Mouse (Mus musculus) intestine, embryonic 14.5 days (tissue): ENCODE data around the gene Cemip2. TPM values are rescaled to one million over a fixed set of nuclear protein-coding genes. Genes with fewer than 3 reads are reported as not detected.
A peak's percentile ranks its signal among the peaks of the same experiment; 100 is the strongest.

Source experiments
- ATAC-seq: fragments of 200-750 bp; cut with Nextera tagmentation; replicated peaks from 2 replicates; pipeline ENCODE4 v1.8.0; 2017; ENCODE audit warnings: low read depth, moderate number of reproducible peaks, moderate TSS enrichment, moderate library complexity; ENCODE audit not compliant: low FRiP score, low TSS enrichment
- DNase-seq: peaks from one replicate; pipeline ENCODE4 v3.0.0-alpha.2; 2018; ENCODE audit warnings: low spot score
- H3K27ac ChIP-seq: fragments of 300-500 bp; sonication (generic); 2 replicates; pipeline ENCODE4 v1.5.1; 2014; ENCODE audit warnings: low read depth, mild to moderate bottlenecking, control low read depth
- H3K27me3 ChIP-seq: fragments of 300-500 bp; sonication (generic); replicated peaks from 2 replicates; pipeline ENCODE4 v1.6.1; 2014; ENCODE audit warnings: low read length, control low read depth; ENCODE audit not compliant: control insufficient read depth, insufficient read depth
- H3K36me3 ChIP-seq: fragments of 300-500 bp; sonication (generic); 2 replicates; pipeline ENCODE4 v1.6.1; 2014; ENCODE audit warnings: low read length, control low read depth; ENCODE audit not compliant: control insufficient read depth, insufficient read depth
- H3K4me1 ChIP-seq: fragments of 300-500 bp; sonication (generic); replicated peaks from 2 replicates; pipeline ENCODE4 v1.6.1; 2014; ENCODE audit warnings: low read length, control low read depth, mixed read lengths; ENCODE audit not compliant: control insufficient read depth, insufficient read depth
- H3K4me2 ChIP-seq: fragments of 300-500 bp; sonication (generic); 2 replicates; pipeline ENCODE4 v1.6.1; 2014; ENCODE audit warnings: low read length
- H3K4me3 ChIP-seq: fragments of 300-500 bp; sonication (generic); 2 replicates; pipeline ENCODE4 v1.5.1; 2014; ENCODE audit warnings: low read depth, low read length, control low read depth, mixed read lengths
- H3K9ac ChIP-seq: fragments of 300-500 bp; sonication (generic); 2 replicates; pipeline ENCODE4 v1.6.1; 2014; ENCODE audit warnings: mild to moderate bottlenecking, low read length
- H3K9me3 ChIP-seq: fragments of 300-500 bp; sonication (generic); 2 replicates; pipeline ENCODE4 v1.6.1; 2016; ENCODE audit warnings: low read length, control low read depth; ENCODE audit not compliant: control insufficient read depth
- WGBS: fragments of 180-500 bp; shearing (Covaris S2); extraction: QIAGEN DNeasy Blood & Tissue Kit; methylation state at CpG from one replicate; pipeline ENCODE4 v1.1.7; 2014; 5-methylcytosine and 5-hydroxymethylcytosine counted together
- polyA plus RNA-seq: library from polyadenylated mRNA; unstranded; fragments of >200 nt; fragmentation: Nextera tagmentation; extraction: Ambion mirVana; gene quantifications from 2 replicates; pipeline ENCODE4 v1.2.1, GENCODE M21; 2014

Cemip2 gene
- polyA plus RNA-seq, 1 experiment from 2014 or later, result 14.8 TPM

DNA sequence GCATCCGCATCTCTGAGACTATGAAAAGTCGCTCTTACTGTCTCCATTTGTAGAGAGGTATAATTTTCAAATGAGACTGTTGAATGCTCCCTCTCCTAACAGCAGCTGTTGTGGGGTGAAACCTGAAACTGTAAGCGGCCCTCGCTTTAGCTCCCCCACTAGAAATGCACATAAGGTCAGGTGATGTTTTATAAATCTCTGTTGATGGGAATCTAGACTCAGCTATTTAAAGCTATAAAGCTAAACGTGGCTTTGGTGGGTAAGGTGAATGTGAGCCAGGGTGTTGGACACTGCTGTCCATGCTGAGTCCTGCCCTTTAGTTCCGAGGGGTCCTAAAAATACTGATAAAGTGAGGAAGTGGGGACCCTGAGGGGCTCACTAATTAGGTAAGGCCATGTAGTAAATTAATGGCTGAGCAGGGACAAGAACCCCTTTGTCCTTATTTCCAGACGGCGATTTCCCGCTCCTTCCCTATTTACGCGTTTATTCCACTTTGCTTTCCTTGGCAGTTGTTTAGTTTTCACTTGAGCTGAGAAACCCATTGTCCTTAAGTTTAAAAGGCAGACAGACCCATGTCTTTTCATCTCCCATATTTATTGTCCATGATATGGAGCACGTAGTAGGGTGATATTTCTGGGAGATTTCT lies 3.8 kb downstream of the Cemip2 start:
- Histone ChIP-seq H3K4me3 (no peak overlapping the region), H3K9me3 (no peaks in the 10 kb centered on the region), H3K4me1 (peaks cover 22% of the 10 kb centered on the region), H3K9ac (no peak overlapping the region), H3K27ac (no peak overlapping the region), H3K36me3 (no peaks in the 10 kb centered on the region), H3K27me3 (no peaks in the 10 kb centered on the region), H3K4me2 (no peak overlapping the region)
- DNase-seq, result no peak
- 54% methylated on average over 12 of the region's 12 CpGs for WGBS
- ATAC-seq, result no peak

DNA sequence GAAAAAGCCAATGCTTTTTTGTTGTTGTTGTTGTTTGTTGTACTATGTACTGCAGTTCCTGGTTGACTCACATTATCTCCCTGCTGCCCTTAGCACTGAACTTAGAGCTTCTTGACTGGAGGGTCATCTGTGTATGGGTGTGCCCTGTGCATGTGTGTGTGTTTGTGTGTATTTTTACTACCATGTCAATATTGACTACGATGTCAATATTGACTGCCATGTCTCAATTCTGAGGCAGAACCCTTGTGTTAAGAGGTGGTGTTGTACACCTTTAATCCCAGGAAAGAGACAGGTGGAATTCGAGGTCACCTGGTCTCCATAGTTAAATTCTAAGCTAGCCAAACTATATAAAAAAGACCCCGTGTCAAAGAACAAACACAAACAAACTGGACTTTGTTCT lies 5.6 kb downstream of the Cemip2 start:
- 59% methylated on average over 3 of the region's 3 CpGs for WGBS
- no peak for ATAC-seq
- Histone ChIP-seq H3K4me3 (no peak overlapping the region), H3K36me3 (no peaks in the 10 kb centered on the region), H3K4me2 (no peak overlapping the region), H3K27ac (no peak overlapping the region), H3K9ac (no peak overlapping the region), H3K9me3 (no peaks in the 10 kb centered on the region), H3K4me1 (peaks cover 22% of the 10 kb centered on the region), H3K27me3 (no peaks in the 10 kb centered on the region)
- no peak for DNase-seq

DNA sequence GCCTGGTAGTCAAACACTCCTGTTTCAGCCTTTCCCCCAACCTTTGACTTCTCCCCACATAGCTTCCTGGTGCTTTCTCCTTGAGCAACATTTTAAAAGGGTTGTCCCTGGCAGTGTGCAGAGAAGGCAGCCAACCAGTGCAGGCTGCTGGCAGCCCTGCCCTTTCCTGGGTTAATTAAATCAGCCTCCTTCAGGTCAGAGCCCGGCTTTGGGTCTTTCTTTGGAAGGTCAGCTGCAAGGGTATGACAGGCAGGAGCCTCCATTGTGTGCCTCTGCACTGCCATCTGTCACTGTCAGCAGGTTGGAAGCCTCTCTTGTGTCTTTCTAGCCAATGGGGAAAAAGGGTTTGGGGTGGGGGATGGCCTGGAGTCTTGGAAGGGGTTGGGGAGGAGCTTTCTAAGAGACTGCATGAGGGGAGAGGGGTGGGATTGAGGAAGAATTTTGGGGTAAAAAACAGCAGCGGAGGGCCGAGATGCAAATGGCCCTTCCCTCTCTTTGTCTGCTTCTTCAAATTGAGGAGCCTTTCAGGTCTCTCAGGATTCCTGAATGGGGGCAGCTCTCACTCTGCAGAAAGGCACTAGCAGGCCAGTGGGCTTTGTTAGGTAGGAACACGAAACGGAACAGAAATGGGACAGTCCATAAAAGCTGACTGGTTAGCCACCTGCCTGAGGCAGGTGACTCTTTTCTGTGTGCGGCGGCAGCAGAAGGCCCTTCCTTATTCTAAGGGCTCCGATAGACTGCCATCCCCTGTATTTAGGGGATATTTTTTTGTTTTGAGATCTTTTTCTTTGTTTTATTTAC lies 6.4 kb downstream of the Cemip2 start:
- H3K27me3 ChIP-seq, result no peaks in the 10 kb centered on the region
- H3K9me3 ChIP-seq, result no peaks in the 10 kb centered on the region
- H3K4me2 ChIP-seq, result no peak overlapping the region
- no peaks in the 10 kb centered on the region for H3K36me3 ChIP-seq
- WGBS, result 38% methylated on average over 8 of the region's 8 CpGs
- peak overlapping the region; percentile 3; the same call in 1 of the 2 replicates for H3K27ac ChIP-seq
- H3K9ac ChIP-seq, result no peak overlapping the region
- H3K4me3 ChIP-seq, result no peak overlapping the region
- ATAC-seq, result no peak; the same call in 1 of the 2 replicates
- no peak for DNase-seq
- peaks cover 17% of the 10 kb centered on the region for H3K4me1 ChIP-seq

DNA sequence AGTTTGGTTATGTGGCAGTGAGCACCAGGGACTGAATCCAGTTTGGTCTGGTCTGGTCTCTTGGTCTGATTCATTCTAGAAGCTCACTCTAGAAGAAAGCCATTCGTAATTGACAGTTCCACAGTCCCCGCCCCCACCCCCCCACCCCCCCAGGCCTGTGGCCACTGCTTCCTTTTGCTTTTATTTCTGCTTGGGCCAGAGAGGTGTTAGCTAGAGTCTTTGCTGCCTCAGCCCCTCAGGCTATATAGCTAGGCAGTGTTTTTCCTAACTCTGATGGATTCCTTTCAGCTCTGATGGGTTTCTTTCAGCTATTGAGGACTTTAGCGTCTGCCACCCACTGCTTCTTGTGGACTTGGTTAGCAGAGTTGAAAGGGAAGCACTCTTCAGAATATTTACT lies 7.0 kb downstream of the Cemip2 start:
- H3K4me2 ChIP-seq, result no peak overlapping the region

DNA sequence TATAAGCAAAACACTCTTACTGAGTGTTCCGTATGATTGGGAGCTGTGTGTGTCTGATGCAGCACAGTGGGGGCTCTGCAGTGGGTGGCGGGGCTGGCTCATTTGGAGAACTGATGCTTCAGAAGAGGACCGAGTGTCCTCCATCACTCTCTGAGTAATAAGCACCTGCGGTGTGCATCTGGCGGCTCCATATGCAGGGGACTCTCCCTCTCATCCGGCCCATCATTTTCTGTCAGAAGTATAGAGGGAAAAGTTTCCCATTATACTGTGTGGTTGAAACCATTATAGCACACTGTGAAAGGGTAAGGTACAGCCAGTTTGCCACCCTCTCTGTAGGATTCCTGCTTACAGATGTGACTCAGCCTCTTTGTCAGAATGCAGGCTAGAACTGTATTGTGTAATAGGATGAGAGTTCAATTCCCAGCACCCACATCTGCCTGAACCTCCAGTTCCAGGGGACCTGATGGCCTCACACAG lies 8.9 kb downstream of the Cemip2 start:
- no peak overlapping the region for H3K4me3 ChIP-seq
- no peaks in the 10 kb centered on the region for H3K27me3 ChIP-seq
- H3K4me2 ChIP-seq, result no peak overlapping the region
- H3K27ac ChIP-seq, result no peak overlapping the region
- H3K9me3 ChIP-seq, result no peaks in the 10 kb centered on the region
- no peaks in the 10 kb centered on the region for H3K36me3 ChIP-seq
- 77% methylated on average over 6 of the region's 6 CpGs for WGBS
- DNase-seq (no peak), ATAC-seq (no peak)
- no peak overlapping the region for H3K9ac ChIP-seq
- no peaks in the 10 kb centered on the region for H3K4me1 ChIP-seq

More for the DNA sequence above, 7.0 kb downstream of the Cemip2 start:
- no peak overlapping the region for H3K4me3 ChIP-seq
- H3K27me3 ChIP-seq, result no peaks in the 10 kb centered on the region
- H3K4me1 ChIP-seq, result peaks cover 11% of the 10 kb centered on the region
- ATAC-seq, result 0 out of 2 replicates have a peak, but pooled peaks have one; percentile 20
- H3K27ac ChIP-seq, result no peak overlapping the region
- WGBS, result 35% methylated on average over 3 of the region's 3 CpGs
- H3K36me3 ChIP-seq, result no peaks in the 10 kb centered on the region
- no peaks in the 10 kb centered on the region for H3K9me3 ChIP-seq
- no peak for DNase-seq
- H3K9ac ChIP-seq, result no peak overlapping the region

DNA sequence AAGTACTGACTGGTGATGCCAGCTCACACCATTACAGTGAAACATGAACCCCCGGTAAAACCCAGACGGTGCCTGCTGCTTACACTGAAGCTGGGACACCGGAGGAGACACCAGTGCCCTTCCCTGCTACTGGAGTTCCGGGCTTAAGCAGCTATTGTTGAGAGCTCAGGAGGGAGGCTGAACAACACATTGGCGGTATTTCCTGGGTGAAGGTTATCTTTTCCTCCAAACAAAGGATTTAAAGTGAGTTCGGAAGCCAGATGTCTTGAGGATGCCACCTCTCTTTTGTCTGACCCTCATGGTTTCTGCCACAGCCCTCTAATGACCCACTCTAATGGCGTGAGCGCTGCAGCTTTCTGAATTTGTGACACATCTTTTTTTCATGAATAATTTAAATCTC lies 10.9 kb downstream of the Cemip2 start:
- H3K4me2 ChIP-seq, result no peak overlapping the region
- no peak overlapping the region for H3K4me3 ChIP-seq
- WGBS, result 49% methylated on average over 8 of the region's 8 CpGs
- H3K36me3 ChIP-seq, result peaks cover 5% of the 10 kb centered on the region; the same call in 1 of the 2 replicates
- no peaks in the 10 kb centered on the region for H3K27me3 ChIP-seq
- H3K9me3 ChIP-seq, result no peaks in the 10 kb centered on the region
- ATAC-seq (no peak), DNase-seq (no peak)
- no peak overlapping the region for H3K27ac ChIP-seq
- H3K4me1 ChIP-seq, result no peaks in the 10 kb centered on the region
- H3K9ac ChIP-seq, result no peak overlapping the region

DNA sequence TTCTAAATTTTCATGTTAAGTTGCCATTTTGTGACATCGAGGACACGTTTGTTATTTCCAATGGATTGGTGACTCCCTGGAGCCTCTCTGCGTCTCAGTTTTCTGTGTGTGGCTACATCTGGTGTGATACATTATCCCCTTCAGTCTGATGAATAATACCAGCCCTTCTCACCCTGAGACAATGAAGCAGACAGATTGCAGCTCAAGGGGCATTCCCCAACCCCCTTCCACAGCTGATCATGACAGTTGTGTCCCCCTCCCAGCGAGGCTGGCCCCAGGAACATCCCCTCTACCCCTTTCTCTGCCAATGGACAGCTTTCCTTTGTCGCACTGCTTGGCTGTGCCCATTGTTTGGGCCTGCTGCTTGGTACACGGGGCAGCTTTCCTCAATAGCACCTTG lies 11.5 kb downstream of the Cemip2 start:
- Histone ChIP-seq H3K9ac (no peak overlapping the region), H3K4me1 (no peaks in the 10 kb centered on the region), H3K4me3 (no peak overlapping the region), H3K27ac (no peak overlapping the region), H3K36me3 (peaks cover 7% of the 10 kb centered on the region; the same call in 1 of the 2 replicates), H3K4me2 (no peak overlapping the region), H3K9me3 (no peaks in the 10 kb centered on the region), H3K27me3 (no peaks in the 10 kb centered on the region)
- no peak for ATAC-seq
- no peak for DNase-seq
- 61% methylated on average over 6 of the region's 6 CpGs for WGBS

DNA sequence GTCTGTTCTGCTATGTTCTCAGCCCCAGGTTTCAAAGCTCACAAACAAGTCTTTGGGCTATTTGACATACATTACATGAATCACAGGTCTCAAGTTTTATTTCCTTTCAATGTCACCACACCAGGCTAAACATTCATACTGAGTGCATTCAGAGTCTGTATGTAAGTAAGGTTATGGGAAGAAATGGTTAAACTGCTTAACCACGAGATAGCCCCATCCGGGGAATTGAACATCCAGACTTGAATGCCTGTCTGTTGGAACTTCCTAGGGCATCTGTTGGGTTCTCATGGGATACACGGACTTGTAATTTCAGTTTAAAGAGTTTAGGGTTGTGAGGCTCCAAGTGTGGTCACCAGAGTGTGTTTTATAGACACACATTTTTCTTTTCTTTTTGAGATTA lies 13.2 kb downstream of the Cemip2 start:
- no peaks in the 10 kb centered on the region for H3K4me1 ChIP-seq
- DNase-seq, result no peak
- peaks cover 11% of the 10 kb centered on the region; the same call in 1 of the 2 replicates for H3K36me3 ChIP-seq
- no peak overlapping the region for H3K9ac ChIP-seq
- H3K9me3 ChIP-seq, result no peaks in the 10 kb centered on the region
- no peaks in the 10 kb centered on the region for H3K27me3 ChIP-seq
- WGBS, result 80% methylated on average over 3 of the region's 3 CpGs
- no peak for ATAC-seq
- no peak overlapping the region for H3K27ac ChIP-seq
- H3K4me2 ChIP-seq, result no peak overlapping the region
- H3K4me3 ChIP-seq, result no peak overlapping the region
